In the genomic region with DNA sequence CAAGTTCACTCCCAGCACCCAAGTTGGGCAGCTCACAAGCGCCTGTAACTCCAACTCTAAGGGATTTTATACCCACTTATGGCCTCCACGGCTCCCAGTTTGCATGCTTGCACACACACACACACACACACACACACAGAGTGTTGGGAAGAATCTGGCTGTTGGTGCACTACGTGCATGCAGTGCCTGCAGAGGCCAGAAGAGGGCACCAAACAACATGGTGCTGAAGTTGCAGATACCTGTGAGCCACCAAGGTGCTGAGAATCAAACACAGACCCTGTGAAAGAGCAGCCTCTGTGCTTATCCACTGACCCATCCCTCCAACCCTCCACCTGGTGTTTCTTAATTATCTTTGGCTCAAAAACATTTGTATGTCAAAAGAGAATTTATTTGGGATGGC, we compare ENCODE assay signal across 12 mouse cellular contexts. TPM values are rescaled to one million over a fixed set of nuclear protein-coding genes. Genes with fewer than 3 reads are reported as not detected.
A peak's percentile ranks its signal among the peaks of the same experiment; 100 is the strongest.
DNase-seq lines count a peak whose midpoint lies in the region; ATAC-seq and TF ChIP-seq lines count a peak whose summit lies in the region.
"Had no signal": no experiment of that assay in that cellular context is flagged by ENCODE, and none has a peak within 500 bp of the region (broad histone marks: within the 10 kb centered on the region; RNA-seq: fewer than 3 reads in every experiment).

No protein-coding gene starts in this region.

- no peak overlapping the region for H3K9ac ChIP-seq in hindbrain, postnatal 0 days (replicated peaks; ENCODE audit: low read length)
- no peak overlapping the region for H3K9ac ChIP-seq in hindbrain, embryonic 11.5 days (ENCODE audit: low read depth, low read length)
- H3K9ac ChIP-seq in midbrain, postnatal 0 days (replicated peaks; ENCODE audit: low read length, poor library complexity, severe bottlenecking), result no peak overlapping the region
- no peak overlapping the region for H3K9ac ChIP-seq in midbrain, embryonic 11.5 days (ENCODE audit: low read length)
- H3K9ac ChIP-seq in MEL (ENCODE audit: control insufficient read depth, low read depth, low read length, poor library complexity, severe bottlenecking), result no peak overlapping the region
- H3K9ac ChIP-seq: embryonic facial prominence, embryonic 12.5 days had no signal

- peak; percentile 40 for TF ChIP-seq CTCF in hindbrain, postnatal 0 days (IDR thresholded peaks at IDR 0.05; ENCODE audit: low read depth)
- TF ChIP-seq CTCF in midbrain, postnatal 0 days (IDR thresholded peaks at IDR 0.05), result peak; percentile 29
- peak; percentile 55 to 77 (median 72) for TF ChIP-seq CTCF in MEL (IDR thresholded peaks at IDR 0.05 in 2 of 3, conservative IDR thresholded peaks at IDR 0.05 in 1 of 3; ENCODE audit: control insufficient read depth in 1 of 3, insufficient read depth in 1 of 3, low read depth in 2 of 3, low read length in 3 of 3, poor library complexity in 1 of 3, severe bottlenecking in 1 of 3)

- H3K27me3 ChIP-seq in hindbrain, postnatal 0 days (ENCODE audit: insufficient read depth, low read length), result no peaks in the 10 kb centered on the region
- no peaks in the 10 kb centered on the region for H3K27me3 ChIP-seq in hindbrain, embryonic 11.5 days (ENCODE audit: control insufficient read depth, insufficient read depth, low read length)
- no peaks in the 10 kb centered on the region for H3K27me3 ChIP-seq in midbrain, postnatal 0 days (ENCODE audit: insufficient read depth, low read length)
- H3K27me3 ChIP-seq in midbrain, embryonic 11.5 days (ENCODE audit: control insufficient read depth, insufficient read depth, low read length), result no peaks in the 10 kb centered on the region
- peaks cover 0 to 2% of the 10 kb centered on the region in 2 experiments; a peak in 2 of 4 replicates for H3K27me3 ChIP-seq in MEL (ENCODE audit: control insufficient read depth in 1 of 2, insufficient read depth in 2 of 2, low read length in 2 of 2)
- H3K27me3 ChIP-seq in splenic B cell, adult 2 months (ENCODE audit: control insufficient read depth, insufficient read depth, low read length, poor library complexity, severe bottlenecking), result no peaks in the 10 kb centered on the region
- H3K27me3 ChIP-seq: embryonic facial prominence, embryonic 12.5 days; megakaryocyte, embryonic 14.5 days had no signal

- no peak overlapping the region for H3K27ac ChIP-seq in hindbrain, postnatal 0 days
- no peak overlapping the region for H3K27ac ChIP-seq in hindbrain, embryonic 11.5 days (ENCODE audit: low read depth, low read length)
- H3K27ac ChIP-seq in midbrain, postnatal 0 days (ENCODE audit: low read depth, low read length), result no peak overlapping the region
- no peak overlapping the region for H3K27ac ChIP-seq in midbrain, embryonic 11.5 days (ENCODE audit: low read depth, low read length)
- no peak overlapping the region for H3K27ac ChIP-seq in MEL (ENCODE audit: control insufficient read depth, low read depth, low read length)
- H3K27ac ChIP-seq: embryonic facial prominence, embryonic 12.5 days had no signal

- no peak for ATAC-seq in hindbrain, postnatal 0 days
- no peak for ATAC-seq in hindbrain, embryonic 11.5 days (ENCODE audit: low FRiP score)
- no peak for ATAC-seq in midbrain, postnatal 0 days (ENCODE audit: low FRiP score)
- no peak for ATAC-seq in midbrain, embryonic 11.5 days (ENCODE audit: low FRiP score)
- ATAC-seq: forebrain, embryonic 14.5 days had no signal

- peak; percentile 43 for TF ChIP-seq RAD21 in MEL (IDR thresholded peaks at IDR 0.05; ENCODE audit: low read depth, low read length)

- no peaks in the 10 kb centered on the region for H3K36me3 ChIP-seq in hindbrain, postnatal 0 days (ENCODE audit: insufficient read depth, low read length)
- H3K36me3 ChIP-seq in hindbrain, embryonic 11.5 days (ENCODE audit: control insufficient read depth, insufficient read depth, low read length), result no peaks in the 10 kb centered on the region
- no peaks in the 10 kb centered on the region for H3K36me3 ChIP-seq in midbrain, postnatal 0 days (ENCODE audit: insufficient read depth, low read length)
- no peaks in the 10 kb centered on the region for H3K36me3 ChIP-seq in midbrain, embryonic 11.5 days (ENCODE audit: control insufficient read depth, insufficient read depth, low read length)
- H3K36me3 ChIP-seq in MEL (ENCODE audit: control insufficient read depth in 1 of 2, insufficient read depth in 2 of 2, low read length in 2 of 2), result no peaks in the 10 kb centered on the region
- no peaks in the 10 kb centered on the region for H3K36me3 ChIP-seq in splenic B cell, adult 2 months (ENCODE audit: control insufficient read depth, insufficient read depth, low read length, poor library complexity, severe bottlenecking)
- H3K36me3 ChIP-seq: embryonic facial prominence, embryonic 12.5 days had no signal

- no peak for TF ChIP-seq EP300 in MEL (IDR thresholded peaks at IDR 0.05; ENCODE audit: low read depth in 1 of 2, low read length in 2 of 2)

- WGBS in hindbrain, postnatal 0 days, result 82% methylated on average over 3 of the region's 3 CpGs
- WGBS in hindbrain, embryonic 11.5 days, result 88% methylated on average over 3 of the region's 3 CpGs
- WGBS in midbrain, postnatal 0 days, result 81% methylated on average over 3 of the region's 3 CpGs
- WGBS in midbrain, embryonic 11.5 days, result 87% methylated on average over 3 of the region's 3 CpGs

- H3K4me2 ChIP-seq in hindbrain, postnatal 0 days (ENCODE audit: low read depth, low read length), result no peak overlapping the region
- H3K4me2 ChIP-seq in hindbrain, embryonic 11.5 days (replicated peaks; ENCODE audit: low read depth, low read length), result no peak overlapping the region
- H3K4me2 ChIP-seq in midbrain, postnatal 0 days (ENCODE audit: low read depth, low read length, poor library complexity, severe bottlenecking), result no peak overlapping the region
- no peak overlapping the region for H3K4me2 ChIP-seq in midbrain, embryonic 11.5 days
- H3K4me2 ChIP-seq: embryonic facial prominence, embryonic 12.5 days had no signal

- no peak overlapping the region for H3K4me3 ChIP-seq in hindbrain, postnatal 0 days (ENCODE audit: low read length)
- H3K4me3 ChIP-seq in hindbrain, embryonic 11.5 days (ENCODE audit: low read depth, low read length), result no peak overlapping the region
- H3K4me3 ChIP-seq in midbrain, postnatal 0 days (ENCODE audit: low read depth, low read length), result no peak overlapping the region
- H3K4me3 ChIP-seq in midbrain, embryonic 11.5 days (ENCODE audit: low read depth, low read length), result no peak overlapping the region
- no peak overlapping the region for H3K4me3 ChIP-seq in MEL (ENCODE audit: control insufficient read depth in 1 of 2, insufficient read depth in 1 of 2, low read depth in 2 of 2, low read length in 2 of 2)
- H3K4me3 ChIP-seq: embryonic facial prominence, embryonic 12.5 days had no signal

- no peak for TF ChIP-seq POLR2A in MEL (IDR thresholded peaks at IDR 0.05; ENCODE audit: control insufficient read depth in 1 of 2, insufficient read depth in 1 of 2, low read depth in 1 of 2, low read length in 2 of 2, poor library complexity in 1 of 2)

- no peaks in the 10 kb centered on the region for H3K4me1 ChIP-seq in hindbrain, postnatal 0 days (ENCODE audit: insufficient read depth, low read length)
- H3K4me1 ChIP-seq in hindbrain, embryonic 11.5 days (replicated peaks; ENCODE audit: control insufficient read depth, insufficient read depth, low read length), result no peaks in the 10 kb centered on the region
- H3K4me1 ChIP-seq in midbrain, postnatal 0 days (ENCODE audit: insufficient read depth, low read length), result no peaks in the 10 kb centered on the region
- H3K4me1 ChIP-seq in midbrain, embryonic 11.5 days (ENCODE audit: control insufficient read depth, insufficient read depth, low read length), result no peaks in the 10 kb centered on the region
- no peaks in the 10 kb centered on the region for H3K4me1 ChIP-seq in MEL (ENCODE audit: control insufficient read depth in 1 of 2, insufficient read depth in 2 of 2, low read length in 2 of 2)
- H3K4me1 ChIP-seq: embryonic facial prominence, embryonic 12.5 days had no signal

- H3K79me2 ChIP-seq in MEL (ENCODE audit: control insufficient read depth, insufficient read depth, low read length, poor library complexity), result no peaks in the 10 kb centered on the region

- DNase-seq in hindbrain, postnatal 0 days (ENCODE audit: low spot score), result no peak
- no peak for DNase-seq in hindbrain, embryonic 11.5 days (ENCODE audit: low spot score)
- DNase-seq in midbrain, postnatal 0 days (ENCODE audit: low spot score), result no peak
- no peak for DNase-seq in midbrain, embryonic 11.5 days (ENCODE audit: low spot score, missing footprints)
- DNase-seq in MEL (ENCODE audit: low read depth, low spot score), result peak; percentile 45
- DNase-seq in splenic B cell, adult 2 months (ENCODE audit: low read depth, low spot score), result peak; percentile 5
- no peak for DNase-seq in retina, embryonic 14.5 days (ENCODE audit: low spot score)
- no peak for DNase-seq in cerebellum, adult 18-20 months
- DNase-seq: adrenal gland, adult 8-10 months had no signal

- no peaks in the 10 kb centered on the region for H3K9me3 ChIP-seq in hindbrain, postnatal 0 days (ENCODE audit: low read length)
- no peaks in the 10 kb centered on the region for H3K9me3 ChIP-seq in hindbrain, embryonic 11.5 days (ENCODE audit: control insufficient read depth, low read length)
- no peaks in the 10 kb centered on the region for H3K9me3 ChIP-seq in midbrain, postnatal 0 days (ENCODE audit: low read length)
- no peaks in the 10 kb centered on the region for H3K9me3 ChIP-seq in midbrain, embryonic 11.5 days (ENCODE audit: control insufficient read depth, low read length)
- no peaks in the 10 kb centered on the region for H3K9me3 ChIP-seq in MEL (replicated peaks; ENCODE audit: insufficient read depth, low read length)
- H3K9me3 ChIP-seq: embryonic facial prominence, embryonic 12.5 days had no signal

TF ChIP-seq in MEL, 35 proteins besides CTCF, POLR2A, EP300 and RAD21:
- peak; percentile 29 for TF ChIP-seq SMC3 (IDR thresholded peaks at IDR 0.05; ENCODE audit: low read depth, low read length)
- TF ChIP-seq GATA1 (IDR thresholded peaks at IDR 0.05; ENCODE audit: low read depth, low read length), result no peak

RNA-seq across cellular contexts. Expression of gene Intu, which starts 39.3 kb away (rescaled TPM):
- total RNA-seq in hindbrain, postnatal 0 days (2014; rRNA removed), result 6.3 and 6.6 TPM in 2 replicates
- 2.5 and 3.0 TPM in 2 replicates for polyA plus RNA-seq in hindbrain, postnatal 0 days (2015; fragmentation: Nextera tagmentation; extraction: Ambion mirVana)
- 8.5 and 9.1 TPM in 2 replicates for polyA plus RNA-seq in hindbrain, embryonic 11.5 days (2014; fragmentation: Nextera tagmentation; extraction: Ambion mirVana)
- 6.7 and 7.6 TPM in 2 replicates for total RNA-seq in midbrain, postnatal 0 days (2014; rRNA removed)
- 2.5 TPM in 2 replicates for polyA plus RNA-seq in midbrain, postnatal 0 days (2015; fragmentation: Nextera tagmentation; extraction: Ambion mirVana)
- polyA plus RNA-seq in midbrain, embryonic 11.5 days (2014; fragmentation: Nextera tagmentation; extraction: Ambion mirVana), result 7.8 and 9.9 TPM in 2 replicates
- total RNA-seq in MEL (2012; rRNA removed), result 10.9 and 12.3 TPM in 2 replicates
- polyA plus RNA-seq in MEL (2012; ENCODE audit: insufficient read depth in 1 of 2, insufficient read length in 2 of 2, low read depth in 1 of 2, low replicate concordance in 2 of 2, missing spikeins in 1 of 2), result 1 to 10 TPM in 1 of 2 experiments, not detected in 1; 9.7 TPM

Comparison
In these comparisons a context has a peak if more than half of its experiments do, and no peak if none do; other contexts are left out.
1. DNase-seq: peak in MEL (single experiment) and splenic B cell, adult 2 months (single experiment); none in hindbrain, postnatal 0 days (single experiment), hindbrain, embryonic 11.5 days (single experiment), midbrain, postnatal 0 days (single experiment), midbrain, embryonic 11.5 days (single experiment), retina, embryonic 14.5 days (single experiment) and cerebellum, adult 18-20 months (0 of 2).
2. Peak in every context shown above with its lines, with median percentiles within 50 percentile points of each other: CTCF ChIP-seq.